Mouse (Mus musculus) left cerebral cortex, adult 2 months (tissue): ENCODE data around the gene Lsamp. TPM values are rescaled to one million over a fixed set of nuclear protein-coding genes. Genes with fewer than 3 reads are reported as not detected.
A peak's percentile ranks its signal among the peaks of the same experiment; 100 is the strongest.

Experiments
- DNase-seq, 2 experiments: peaks; one replicate each; pipeline ENCODE4 v3.0.0; 2021 to 2022; ENCODE audit warnings: low spot score in 2 of 2, mixed read lengths in 1 of 2; ENCODE audit errors: extremely low spot score in 1 of 2
- H3K27ac ChIP-seq: fragments of 200-600 bp; 2 replicates; pipeline ENCODE4 v1.8.1; 2022
- H3K4me3 ChIP-seq: fragments of 200-600 bp; 2 replicates; pipeline ENCODE4 v1.8.1; 2022
- CTCF ChIP-seq: fragments of 200-600 bp; IDR thresholded peaks from 2 replicates; pipeline ENCODE4 v1.8.1; 2022; ENCODE audit warnings: antibody characterized with exemption, mild to moderate bottlenecking, moderate library complexity
- intact Hi-C: fragments of 180-260 bp; cut with DNase I; formaldehyde crosslinking; loops from one replicate; pipeline ENCODE4 v1.15.1; 2025
- total RNA-seq, 2 experiments: library from RNA; stranded (reverse); gene quantifications; 2 replicates each; pipeline ENCODE4 v1.2.3; 2021

The Lsamp gene
- total RNA-seq, 2 experiments from 2014 or later = 245 to 265 TPM

- Histone ChIP-seq H3K27ac (no peak overlapping the region), H3K4me3 (no peak overlapping the region)
- no peak for TF ChIP-seq CTCF
- DNase-seq = no peak
- intact Hi-C loops = no loop called here
These were observed 1717.7 kb downstream of the Lsamp start for GRCm38 (mm10) chr16:41701790-41702428.

DNA sequence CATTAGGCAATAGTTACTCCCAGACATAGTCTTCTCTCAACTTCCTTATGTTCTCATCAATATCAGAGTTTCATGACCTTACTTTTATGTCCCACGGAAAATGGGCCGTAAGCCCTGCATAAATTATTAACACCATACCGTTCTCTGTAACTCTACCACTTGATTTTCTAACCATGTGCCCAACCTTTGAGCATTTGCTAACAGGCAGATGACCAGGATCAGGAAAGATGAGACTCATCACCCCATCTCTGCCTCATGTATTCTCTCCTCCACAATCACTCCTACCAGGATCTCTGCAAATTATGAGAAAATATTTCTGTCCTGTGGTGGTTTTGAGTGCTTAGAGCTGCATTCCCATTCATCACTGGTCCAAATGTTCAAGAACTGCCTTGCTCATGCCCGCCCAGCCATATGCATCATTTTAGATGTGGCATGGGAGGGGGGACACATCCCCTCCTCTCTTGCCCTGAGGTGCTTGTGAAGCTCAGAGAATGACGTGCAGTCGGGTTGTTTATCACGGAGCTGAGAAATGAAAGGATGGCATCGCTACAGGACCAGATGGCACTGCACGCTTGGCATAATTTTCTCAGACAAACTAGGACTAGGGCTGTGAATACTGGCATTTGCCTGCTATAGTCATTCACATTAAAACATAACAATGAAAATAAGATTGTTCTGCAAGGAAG lies 1744.9 kb downstream of the Lsamp start:
- intact Hi-C loops = no loop called here
- peak; percentile 27 to 44 for DNase-seq
- peak overlapping the region; percentile 48 for H3K27ac ChIP-seq
- TF ChIP-seq CTCF = no peak
- H3K4me3 ChIP-seq = 0 out of 2 replicates have a peak overlapping the region, but pooled peaks have one; percentile 1

- H3K27ac ChIP-seq = no peak overlapping the region; the same call in 1 of the 2 replicates
- TF ChIP-seq CTCF = no peak
- DNase-seq = no peak
These were observed 1745.8 kb downstream of the Lsamp start for GRCm38 (mm10) chr16:41729911-41730310.

DNA sequence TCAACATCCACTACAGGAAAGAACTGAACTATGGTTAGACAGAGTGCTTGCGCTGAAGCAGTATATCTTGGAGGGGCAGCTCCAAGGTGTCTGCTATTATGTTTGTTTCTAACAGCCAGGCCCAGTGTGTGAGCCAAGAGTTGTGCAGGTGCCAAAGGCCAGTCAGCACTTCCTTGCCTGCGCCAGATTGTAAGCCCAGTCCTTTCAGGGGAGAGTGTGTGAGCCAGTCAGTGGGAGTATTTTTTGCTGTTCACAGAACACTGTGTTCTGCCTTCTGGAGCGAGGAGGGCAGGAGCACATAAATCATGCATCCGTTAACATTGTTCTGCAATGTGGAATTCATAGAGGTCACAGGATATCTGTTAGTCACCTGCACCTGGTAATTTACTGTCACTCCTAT lies 1760.9 kb downstream of the Lsamp start:
- intact Hi-C loops = loop anchor here (5.0 to 10.0 kb wide), 5 partner anchors 68 to 252 kb away; no protein-coding TSS in a partner anchor
- peak; percentile 23 to 51 for DNase-seq
- TF ChIP-seq CTCF = no peak
- Histone ChIP-seq H3K4me3 (no peak overlapping the region), H3K27ac (peak overlapping the region; percentile 73)

More at GRCm38 (mm10) chr16:41729911-41730310, 1745.8 kb downstream of the Lsamp start:
- intact Hi-C loops = loop anchor here (5.0 kb wide), 1 partner anchor 198 kb away; no protein-coding TSS in a partner anchor
- no peak overlapping the region for H3K4me3 ChIP-seq

GRCm38 (mm10) chr16:41746235-41746911 lies 1762.2 kb downstream of the Lsamp start:
- no peak for TF ChIP-seq CTCF
- DNase-seq = peak in 1 of 2 experiments; percentile 18
- peak overlapping the region; percentile 73 for H3K27ac ChIP-seq
- intact Hi-C loops = loop anchor here (2.0 to 10.0 kb wide), 6 partner anchors 69 to 251 kb away; no protein-coding TSS in a partner anchor
- H3K4me3 ChIP-seq = no peak overlapping the region

DNA sequence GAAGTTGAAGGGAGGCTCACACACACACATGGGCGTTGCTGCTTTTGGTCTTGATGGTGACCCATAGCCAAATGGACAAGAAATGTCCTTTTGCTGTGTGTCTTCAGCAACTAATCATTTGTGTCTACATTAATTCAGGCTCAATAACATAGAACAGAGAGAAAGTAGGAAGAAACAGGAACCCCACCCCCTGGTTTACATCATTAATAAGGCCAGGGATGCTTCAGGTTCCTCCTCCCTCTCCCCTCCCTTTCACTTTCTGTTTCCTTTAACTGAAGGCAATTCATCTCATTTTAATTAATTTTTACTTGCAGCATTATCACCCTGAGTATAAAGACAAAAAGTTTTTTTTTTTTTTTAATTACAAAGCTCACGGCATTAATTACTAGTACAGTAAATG lies 1763.7 kb downstream of the Lsamp start:
- H3K27ac ChIP-seq = no peak overlapping the region
- intact Hi-C loops = loop anchor here (2.0 to 10.0 kb wide), 6 partner anchors 69 to 249 kb away; no protein-coding TSS in a partner anchor
- no peak for DNase-seq
- no peak for TF ChIP-seq CTCF
- no peak overlapping the region for H3K4me3 ChIP-seq

DNA sequence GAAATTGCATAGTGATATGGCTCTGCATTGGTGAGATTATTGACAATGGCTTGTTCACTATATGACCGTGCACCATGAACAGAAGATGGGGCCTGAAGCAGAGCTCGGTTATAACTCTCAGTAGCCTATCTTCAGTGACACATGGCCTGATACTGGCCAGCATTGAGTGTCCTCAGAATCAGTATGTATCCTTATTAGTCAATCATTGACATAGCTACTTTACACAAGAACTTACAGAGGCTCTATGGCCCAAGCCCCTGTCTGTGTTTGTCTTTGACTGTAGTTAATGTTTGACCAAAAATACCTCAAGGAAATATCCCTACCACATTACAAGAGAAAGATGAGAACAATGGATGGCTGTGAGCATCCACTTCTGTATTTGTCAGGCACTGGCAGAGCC lies 1764.6 kb downstream of the Lsamp start:
- DNase-seq = no peak
- no peak overlapping the region for H3K27ac ChIP-seq
- no peak overlapping the region for H3K4me3 ChIP-seq
- TF ChIP-seq CTCF = no peak
- intact Hi-C loops = loop anchor here (5.0 to 10.0 kb wide), 5 partner anchors 69 to 249 kb away; no protein-coding TSS in a partner anchor

- DNase-seq = no peak
- H3K27ac ChIP-seq = peak overlapping the region; percentile 24
- TF ChIP-seq CTCF = no peak
These were observed 1780.1 kb downstream of the Lsamp start for GRCm38 (mm10) chr16:41764285-41764684.

DNA sequence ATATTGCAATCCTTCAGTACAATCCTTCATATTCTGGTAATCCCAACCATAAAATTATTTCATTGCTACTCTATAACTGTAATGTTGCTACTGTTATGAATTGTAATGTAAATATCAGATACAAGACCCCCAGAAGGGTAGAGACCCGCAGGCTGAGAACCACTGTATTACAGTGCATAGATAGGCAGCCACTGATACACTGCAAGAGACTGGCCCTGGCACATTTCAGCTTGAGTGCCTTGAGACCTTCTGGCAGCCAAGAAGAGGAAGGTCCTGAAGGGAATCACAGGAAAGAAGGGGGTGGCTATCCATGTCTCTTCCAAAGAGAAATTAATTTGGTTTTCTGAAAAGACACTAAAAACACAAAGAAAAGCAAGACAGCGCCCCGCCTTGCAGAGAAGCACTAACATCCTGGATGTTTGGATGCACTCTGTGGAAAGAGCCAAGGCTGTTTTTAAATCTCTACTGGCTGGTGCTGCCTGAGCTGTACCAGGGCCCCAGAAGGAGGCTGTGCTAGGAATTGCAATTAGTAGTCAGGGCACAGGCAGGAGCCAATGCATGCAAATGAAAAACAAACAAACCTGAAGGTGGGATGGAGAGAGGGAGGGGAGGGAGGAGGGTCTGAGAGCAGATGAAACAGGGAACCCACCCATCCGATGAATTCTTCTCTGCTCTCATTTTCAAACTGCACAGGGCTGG lies 1787.4 kb downstream of the Lsamp start:
- Histone ChIP-seq H3K27ac (peak overlapping the region; percentile 26; the same call in 1 of the 2 replicates), H3K4me3 (no peak overlapping the region)
- no peak for DNase-seq
- no peak for TF ChIP-seq CTCF
- intact Hi-C loops = no loop called here

More at GRCm38 (mm10) chr16:41764285-41764684, 1780.1 kb downstream of the Lsamp start:
- intact Hi-C loops = no loop called here
- H3K4me3 ChIP-seq = no peak overlapping the region

- no peak for DNase-seq
- TF ChIP-seq CTCF = no peak
- Histone ChIP-seq H3K27ac (no peak overlapping the region), H3K4me3 (no peak overlapping the region)
- intact Hi-C loops = no loop called here
These were observed 1793.4 kb downstream of the Lsamp start for GRCm38 (mm10) chr16:41777586-41777985.

- H3K4me3 ChIP-seq = no peak overlapping the region
- DNase-seq = no peak
- intact Hi-C loops = no loop called here
- TF ChIP-seq CTCF = no peak
- 0 out of 2 replicates have a peak overlapping the region, but pooled peaks have one; percentile 13 for H3K27ac ChIP-seq
These were observed 1801.4 kb downstream of the Lsamp start for GRCm38 (mm10) chr16:41785600-41785999.
